Mouse (Mus musculus): ENCODE measurements around the gene Ezr. TPM values are rescaled to one million over a fixed set of nuclear protein-coding genes. Genes with fewer than 3 reads are reported as not detected.

Gene Ezr
- total RNA-seq, 1 experiment from 2014 or later: 130 TPM

- no peak for ATAC-seq (replicated peaks in 1 of 2; ENCODE audit: insufficient read depth in 1 of 2, low FRiP score in 2 of 2, low TSS enrichment in 1 of 2, low read depth in 1 of 2, poor library complexity in 2 of 2, severe bottlenecking in 2 of 2)
Observed at GRCm38 (mm10) chr17:6798392-6799061, 15.9 kb upstream of the Ezr start.

GRCm38 (mm10) chr17:6797471-6797870 lies 14.9 kb upstream of the Ezr start:
- ATAC-seq (replicated peaks in 1 of 2; ENCODE audit: insufficient read depth in 1 of 2, low FRiP score in 2 of 2, low TSS enrichment in 1 of 2, low read depth in 1 of 2, poor library complexity in 2 of 2, severe bottlenecking in 2 of 2): no peak

DNA sequence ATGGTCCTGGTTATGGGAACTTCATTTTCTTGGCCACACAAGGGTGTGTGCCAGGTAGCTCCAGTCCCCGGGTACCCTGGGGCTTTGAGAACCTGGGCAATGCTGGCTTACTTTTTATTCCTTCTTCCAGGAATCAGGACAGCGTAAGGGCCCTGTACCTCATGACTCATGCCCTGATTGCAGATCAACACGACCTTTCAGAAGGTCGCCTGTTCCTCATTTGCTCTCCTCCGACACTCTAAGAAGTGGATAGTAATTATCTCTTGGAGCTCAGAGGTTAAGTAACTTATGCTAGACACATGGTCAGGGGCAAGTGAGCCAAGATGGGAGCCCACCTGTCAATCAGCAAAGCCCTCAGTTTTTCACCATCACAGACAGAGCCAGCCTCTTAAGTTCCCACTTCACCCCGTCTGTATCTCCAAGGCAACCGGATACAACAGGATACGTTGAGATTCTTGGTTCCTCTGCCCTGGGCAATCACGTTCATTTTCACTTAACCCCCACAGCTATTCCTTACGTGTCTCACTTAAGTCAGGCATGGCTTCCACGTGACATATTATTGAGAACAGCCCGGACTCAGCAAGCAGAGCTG lies 11.7 kb upstream of the Ezr start:
- ATAC-seq (replicated peaks in 1 of 2; ENCODE audit: insufficient read depth in 1 of 2, low FRiP score in 2 of 2, low TSS enrichment in 1 of 2, low read depth in 1 of 2, poor library complexity in 2 of 2, severe bottlenecking in 2 of 2): peak; percentile 22 to 43; a peak in 3 of 4 replicates

GRCm38 (mm10) chr17:6789581-6790118 lies 7.1 kb upstream of the Ezr start:
- ATAC-seq (replicated peaks in 1 of 2; ENCODE audit: insufficient read depth in 1 of 2, low FRiP score in 2 of 2, low TSS enrichment in 1 of 2, low read depth in 1 of 2, poor library complexity in 2 of 2, severe bottlenecking in 2 of 2): no peak

- no peak for ATAC-seq (replicated peaks in 1 of 2; ENCODE audit: insufficient read depth in 1 of 2, low FRiP score in 2 of 2, low TSS enrichment in 1 of 2, low read depth in 1 of 2, poor library complexity in 2 of 2, severe bottlenecking in 2 of 2)
Observed at GRCm38 (mm10) chr17:6789103-6789502, 6.5 kb upstream of the Ezr start.

DNA sequence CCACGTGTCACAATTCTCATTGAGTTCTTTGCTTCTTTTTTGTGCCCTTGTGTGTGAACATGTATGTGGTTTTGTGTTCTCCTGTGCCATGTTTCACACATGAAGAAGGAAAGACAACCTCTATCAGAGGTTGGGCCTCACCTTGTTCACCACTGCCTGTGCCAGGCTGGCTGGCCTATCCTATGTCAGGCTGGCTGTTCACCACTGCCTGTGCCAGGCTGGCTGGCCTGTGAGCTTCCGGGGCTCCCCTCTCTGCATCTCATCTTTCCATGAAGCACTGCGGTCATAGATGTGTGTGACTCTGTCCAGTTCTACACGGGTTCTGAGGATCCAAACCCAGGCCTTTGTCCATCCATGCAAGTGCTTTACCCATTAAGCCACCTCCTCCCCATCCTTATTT lies 4.7 kb upstream of the Ezr start:
- no peak for ATAC-seq (replicated peaks in 1 of 2; ENCODE audit: insufficient read depth in 1 of 2, low FRiP score in 2 of 2, low TSS enrichment in 1 of 2, low read depth in 1 of 2, poor library complexity in 2 of 2, severe bottlenecking in 2 of 2)

GRCm38 (mm10) chr17:6783756-6784357 lies 1.3 kb upstream of the Ezr start:
- ATAC-seq (replicated peaks in 1 of 2; ENCODE audit: insufficient read depth in 1 of 2, low FRiP score in 2 of 2, low TSS enrichment in 1 of 2, low read depth in 1 of 2, poor library complexity in 2 of 2, severe bottlenecking in 2 of 2): no peak

GRCm38 (mm10) chr17:6783006-6783661 lies 550 bp upstream of the Ezr start:
- peak in 1 of 2 experiments; percentile 20; a peak in 1 of 4 replicates for ATAC-seq (replicated peaks in 1 of 2; ENCODE audit: insufficient read depth in 1 of 2, low FRiP score in 2 of 2, low TSS enrichment in 1 of 2, low read depth in 1 of 2, poor library complexity in 2 of 2, severe bottlenecking in 2 of 2)

GRCm38 (mm10) chr17:6782033-6782526 lies 504 bp downstream of the Ezr start:
- peak in 1 of 2 experiments; percentile 16; a peak in 1 of 4 replicates for ATAC-seq (replicated peaks in 1 of 2; ENCODE audit: insufficient read depth in 1 of 2, low FRiP score in 2 of 2, low TSS enrichment in 1 of 2, low read depth in 1 of 2, poor library complexity in 2 of 2, severe bottlenecking in 2 of 2)

DNA sequence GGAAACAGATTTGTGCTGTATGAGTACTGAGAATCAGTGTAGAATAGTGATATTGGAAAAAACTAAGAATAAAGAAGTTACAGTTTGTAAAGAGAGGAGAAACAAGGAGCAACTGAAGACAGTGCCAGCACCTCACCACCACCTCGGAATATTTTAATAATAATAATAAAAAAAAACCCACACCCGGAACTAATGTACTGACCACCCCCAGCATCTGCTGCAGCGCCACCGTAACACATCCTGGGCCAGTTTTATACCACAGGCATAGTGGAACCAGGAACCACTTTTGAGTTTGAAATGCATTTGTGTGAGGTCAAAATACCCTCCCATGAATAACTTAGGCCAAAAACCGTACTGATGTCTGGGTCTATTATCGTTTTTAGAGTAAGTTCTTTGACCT lies 1.3 kb downstream of the Ezr start:
- ATAC-seq (replicated peaks in 1 of 2; ENCODE audit: insufficient read depth in 1 of 2, low FRiP score in 2 of 2, low TSS enrichment in 1 of 2, low read depth in 1 of 2, poor library complexity in 2 of 2, severe bottlenecking in 2 of 2): no peak

GRCm38 (mm10) chr17:6780521-6781115 lies 2.0 kb downstream of the Ezr start:
- no peak for ATAC-seq (replicated peaks in 1 of 2; ENCODE audit: insufficient read depth in 1 of 2, low FRiP score in 2 of 2, low TSS enrichment in 1 of 2, low read depth in 1 of 2, poor library complexity in 2 of 2, severe bottlenecking in 2 of 2)

DNA sequence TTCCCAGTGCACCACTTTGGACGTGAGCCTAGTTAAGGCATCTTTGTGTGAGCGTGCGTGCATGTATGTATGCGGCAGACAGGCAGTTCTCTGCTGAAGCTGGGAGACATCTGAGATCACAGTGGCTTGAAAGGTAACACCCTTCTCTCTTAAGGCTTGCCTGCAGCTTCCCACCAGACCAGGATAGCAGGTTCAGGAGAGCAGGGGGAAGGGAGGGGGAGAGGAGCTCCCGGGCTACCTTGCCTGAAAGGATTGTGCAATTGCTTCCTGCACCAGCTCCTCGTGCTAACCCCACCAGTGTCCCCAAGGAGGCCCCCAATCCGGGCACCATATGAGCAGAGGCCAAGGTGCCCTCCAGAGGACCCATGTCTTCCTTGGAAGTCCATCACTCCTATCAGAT lies 3.0 kb downstream of the Ezr start:
- no peak for ATAC-seq (replicated peaks in 1 of 2; ENCODE audit: insufficient read depth in 1 of 2, low FRiP score in 2 of 2, low TSS enrichment in 1 of 2, low read depth in 1 of 2, poor library complexity in 2 of 2, severe bottlenecking in 2 of 2)

- ATAC-seq (replicated peaks in 1 of 2; ENCODE audit: insufficient read depth in 1 of 2, low FRiP score in 2 of 2, low TSS enrichment in 1 of 2, low read depth in 1 of 2, poor library complexity in 2 of 2, severe bottlenecking in 2 of 2): peak in 1 of 2 experiments; percentile 13; a peak in 1 of 4 replicates
Observed at GRCm38 (mm10) chr17:6778771-6779509, 3.6 kb downstream of the Ezr start.

DNA sequence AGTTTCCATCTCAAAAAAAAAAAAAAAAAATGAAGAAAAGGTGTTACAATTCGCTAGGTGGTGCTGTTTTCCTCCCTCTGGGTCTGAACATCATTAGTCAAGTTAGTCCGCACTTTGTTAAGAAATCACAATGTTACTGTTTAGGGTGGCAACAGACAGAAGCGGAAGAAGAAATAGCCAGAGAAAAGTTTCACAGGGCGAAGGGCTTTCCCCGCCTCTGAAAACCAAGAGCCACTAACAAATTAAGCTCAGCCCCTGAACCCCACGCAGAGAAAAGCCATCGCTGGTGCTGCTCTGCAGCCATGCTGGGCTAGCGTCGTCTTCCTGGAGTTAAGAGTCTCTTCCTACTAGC lies 4.3 kb downstream of the Ezr start:
- peak; percentile 49 to 67 for ATAC-seq (replicated peaks in 1 of 2; ENCODE audit: insufficient read depth in 1 of 2, low FRiP score in 2 of 2, low TSS enrichment in 1 of 2, low read depth in 1 of 2, poor library complexity in 2 of 2, severe bottlenecking in 2 of 2)

DNA sequence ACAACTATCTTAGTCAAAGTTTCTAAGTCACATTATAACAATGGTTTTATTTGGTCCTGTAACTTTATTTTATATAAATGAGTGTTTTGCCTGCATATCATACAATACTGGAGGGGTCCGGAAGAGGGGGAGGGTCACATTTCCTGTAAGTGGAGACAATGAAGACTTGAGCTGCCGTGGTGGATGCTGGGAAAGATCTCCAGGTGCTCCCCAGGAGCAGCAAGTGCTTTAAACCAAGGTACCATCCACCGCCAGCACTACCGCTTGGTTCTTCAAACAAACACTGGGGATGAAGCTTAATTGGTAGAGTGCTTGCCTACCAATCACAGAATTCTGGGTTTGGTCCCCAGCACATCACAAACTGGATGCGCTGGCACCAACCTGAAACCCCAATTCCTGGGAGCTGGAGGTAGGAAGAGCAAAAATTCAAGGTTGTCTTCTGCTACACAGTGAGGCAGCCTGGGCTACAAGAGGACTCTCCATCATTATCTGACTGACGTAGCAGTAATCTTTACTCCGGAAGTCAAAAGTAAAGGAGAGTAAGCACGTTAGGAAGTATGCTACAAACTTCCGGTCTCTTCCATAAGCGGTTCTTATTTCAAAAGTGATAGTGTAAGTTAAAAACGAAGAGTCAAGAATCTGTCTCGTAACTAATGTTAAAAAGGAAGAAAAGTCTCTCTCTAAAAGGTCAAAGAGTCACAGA lies 4.8 kb downstream of the Ezr start:
- ATAC-seq (replicated peaks in 1 of 2; ENCODE audit: insufficient read depth in 1 of 2, low FRiP score in 2 of 2, low TSS enrichment in 1 of 2, low read depth in 1 of 2, poor library complexity in 2 of 2, severe bottlenecking in 2 of 2): no peak

GRCm38 (mm10) chr17:6777061-6777460 lies 5.5 kb downstream of the Ezr start:
- ATAC-seq (replicated peaks in 1 of 2; ENCODE audit: insufficient read depth in 1 of 2, low FRiP score in 2 of 2, low TSS enrichment in 1 of 2, low read depth in 1 of 2, poor library complexity in 2 of 2, severe bottlenecking in 2 of 2): no peak

Data from hematopoietic stem cell, adult 5-6 weeks (primary cell).